Mouse (Mus musculus) forebrain, embryonic 13.5 days (tissue): Measurements from ENCODE around the gene Barx2. TPM values are rescaled to one million over a fixed set of nuclear protein-coding genes. Genes with fewer than 3 reads are reported as not detected.

Experiments used
- ATAC-seq: fragments of 200-750 bp; cut with Nextera tagmentation; 2 replicates; pipeline ENCODE4 v1.8.0; 2017
- H3K27ac ChIP-seq: fragments of 300-500 bp; sonication (generic); 2 replicates; pipeline ENCODE4 v1.5.1; 2015; ENCODE audit warnings: inconsistent platforms, mild to moderate bottlenecking, moderate library complexity
- H3K27me3 ChIP-seq: fragments of 300-500 bp; sonication (generic); 2 replicates; pipeline ENCODE4 v1.6.1; 2015; ENCODE audit warnings: mild to moderate bottlenecking, inconsistent platforms
- H3K36me3 ChIP-seq: fragments of 300-500 bp; sonication (generic); 2 replicates; pipeline ENCODE4 v1.6.1; 2015; ENCODE audit warnings: mild to moderate bottlenecking, inconsistent platforms; ENCODE audit not compliant: poor library complexity, severe bottlenecking
- H3K4me1 ChIP-seq: fragments of 300-500 bp; sonication (generic); 2 replicates; pipeline ENCODE4 v1.6.1; 2015; ENCODE audit warnings: inconsistent platforms
- H3K4me2 ChIP-seq: fragments of 300-500 bp; sonication (generic); 2 replicates; pipeline ENCODE4 v1.6.1; 2015; ENCODE audit warnings: inconsistent platforms, mild to moderate bottlenecking, moderate library complexity
- H3K4me3 ChIP-seq: fragments of 300-500 bp; sonication (generic); 2 replicates; pipeline ENCODE4 v1.5.1; 2015; ENCODE audit warnings: mild to moderate bottlenecking, inconsistent platforms
- H3K9ac ChIP-seq: fragments of 300-500 bp; sonication (generic); 2 replicates; pipeline ENCODE4 v1.6.1; 2015; ENCODE audit warnings: mild to moderate bottlenecking, inconsistent platforms
- H3K9me3 ChIP-seq: fragments of 300-500 bp; sonication (generic); replicated peaks from 2 replicates; pipeline ENCODE4 v1.6.1; 2016; ENCODE audit warnings: inconsistent platforms
- WGBS: fragments of 180-500 bp; shearing (Covaris S2); methylation state at CpG from one replicate; pipeline ENCODE4 v1.1.7; 2015; 5-methylcytosine and 5-hydroxymethylcytosine counted together
- polyA plus RNA-seq: library from polyadenylated mRNA; unstranded; fragments of >200 nt; fragmentation: Nextera tagmentation; extraction: Ambion mirVana; gene quantifications from 2 replicates; pipeline ENCODE4 v1.2.1, GENCODE M21; 2015

Barx2 gene
- polyA plus RNA-seq, 1 experiment from 2014 or later = not detected

DNA sequence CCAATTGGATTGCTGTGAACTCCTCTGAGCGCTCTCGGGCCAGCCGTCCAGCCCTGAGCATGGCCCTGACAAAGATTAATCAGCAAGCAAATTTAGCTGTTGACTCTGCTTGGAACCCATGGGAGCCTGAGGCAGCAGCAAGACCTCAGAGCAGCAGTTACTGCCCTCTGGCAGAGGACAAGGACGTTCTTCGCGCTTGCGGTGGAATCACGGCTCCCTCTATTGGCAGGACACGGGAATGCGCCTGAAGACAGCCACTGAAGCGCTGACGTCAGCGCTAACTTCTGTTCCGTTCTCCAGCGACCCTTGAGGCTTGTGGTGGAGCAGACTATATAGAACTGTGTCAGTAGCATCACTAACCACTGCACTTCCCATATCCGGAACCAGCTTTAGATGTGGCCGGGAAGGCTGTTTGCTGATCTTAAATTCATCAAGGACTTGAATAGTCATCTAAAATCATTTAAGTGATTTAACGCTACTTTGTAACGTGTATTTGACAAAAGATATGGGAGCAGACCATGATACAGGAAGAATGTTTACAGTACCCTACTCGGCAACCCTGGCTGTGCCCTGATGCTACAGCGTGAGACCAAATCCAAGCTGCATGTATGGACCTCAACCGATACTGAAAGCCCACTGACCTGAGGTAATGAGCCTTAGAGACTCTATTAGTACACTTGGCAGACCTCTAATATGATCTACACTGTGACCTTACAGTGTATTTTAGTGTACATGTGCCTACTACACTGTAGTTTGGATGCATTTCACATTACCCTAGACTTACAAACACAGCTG is 12.8 kb upstream of the Barx2 start:
- ATAC-seq = peak; percentile 89
- no peaks in the 10 kb centered on the region for H3K36me3 ChIP-seq
- H3K27ac ChIP-seq = no peak overlapping the region
- 20% methylated on average over 22 of the region's 22 CpGs for WGBS
- peak overlapping the region; percentile 19 for H3K4me2 ChIP-seq
- no peak overlapping the region for H3K9ac ChIP-seq
- H3K9me3 ChIP-seq = no peaks in the 10 kb centered on the region
- no peak overlapping the region for H3K4me3 ChIP-seq
- no peaks in the 10 kb centered on the region for H3K27me3 ChIP-seq
- peaks cover 12% of the 10 kb centered on the region; the same call in 1 of the 2 replicates for H3K4me1 ChIP-seq

DNA sequence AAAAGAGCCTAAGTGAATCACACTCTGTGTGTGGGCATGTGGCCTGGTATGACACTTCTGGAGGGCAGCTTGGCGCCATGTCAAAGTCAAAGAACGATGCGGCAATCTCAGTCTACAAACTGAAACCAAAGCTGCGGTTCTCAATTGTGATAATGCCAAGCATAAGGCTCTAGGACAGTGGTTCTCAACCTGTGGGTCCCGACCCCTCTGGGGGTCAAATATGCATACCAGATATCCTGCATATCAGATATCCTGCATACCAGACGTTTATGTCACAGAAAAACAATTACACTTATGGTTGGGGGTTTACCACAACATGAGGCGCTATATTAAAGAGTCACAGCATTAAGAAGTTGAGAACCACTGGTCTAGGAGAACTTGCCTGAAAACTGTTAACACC is 10.3 kb upstream of the Barx2 start:
- Histone ChIP-seq H3K4me3 (no peak overlapping the region), H3K9me3 (no peaks in the 10 kb centered on the region), H3K4me1 (peaks cover 12% of the 10 kb centered on the region; the same call in 1 of the 2 replicates), H3K9ac (no peak overlapping the region), H3K27ac (no peak overlapping the region), H3K36me3 (no peaks in the 10 kb centered on the region), H3K27me3 (peaks cover 16% of the 10 kb centered on the region), H3K4me2 (no peak overlapping the region)
- ATAC-seq = no peak
- 81% methylated on average over 7 of the region's 7 CpGs for WGBS

DNA sequence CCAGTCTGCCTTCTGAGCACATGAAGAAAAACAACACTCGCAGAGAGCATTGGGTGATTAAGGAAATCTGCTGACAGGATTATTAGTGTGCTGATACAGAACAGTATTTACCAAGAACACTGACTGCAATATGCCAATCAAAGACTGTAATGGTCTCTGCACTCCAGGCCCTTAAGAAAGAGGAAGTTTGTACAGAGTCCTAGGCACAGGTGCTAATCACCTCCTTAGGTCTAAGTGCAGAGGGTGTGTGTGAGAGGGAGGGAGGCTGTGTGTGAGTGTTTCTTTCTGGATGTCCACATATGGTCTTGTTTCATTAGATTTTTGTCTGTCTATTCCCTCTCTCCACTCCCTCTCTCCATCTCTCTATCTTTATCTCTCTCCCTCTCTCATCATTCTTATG is 6.5 kb upstream of the Barx2 start:
- H3K4me3 ChIP-seq = no peak overlapping the region
- H3K27ac ChIP-seq = no peak overlapping the region
- H3K27me3 ChIP-seq = peaks cover 51% of the 10 kb centered on the region
- no peak for ATAC-seq
- peaks cover 4% of the 10 kb centered on the region for H3K4me1 ChIP-seq
- 39% methylated on average over 1 of the region's 1 CpGs for WGBS
- H3K9me3 ChIP-seq = no peaks in the 10 kb centered on the region
- H3K9ac ChIP-seq = no peak overlapping the region
- no peak overlapping the region for H3K4me2 ChIP-seq
- no peaks in the 10 kb centered on the region for H3K36me3 ChIP-seq

DNA sequence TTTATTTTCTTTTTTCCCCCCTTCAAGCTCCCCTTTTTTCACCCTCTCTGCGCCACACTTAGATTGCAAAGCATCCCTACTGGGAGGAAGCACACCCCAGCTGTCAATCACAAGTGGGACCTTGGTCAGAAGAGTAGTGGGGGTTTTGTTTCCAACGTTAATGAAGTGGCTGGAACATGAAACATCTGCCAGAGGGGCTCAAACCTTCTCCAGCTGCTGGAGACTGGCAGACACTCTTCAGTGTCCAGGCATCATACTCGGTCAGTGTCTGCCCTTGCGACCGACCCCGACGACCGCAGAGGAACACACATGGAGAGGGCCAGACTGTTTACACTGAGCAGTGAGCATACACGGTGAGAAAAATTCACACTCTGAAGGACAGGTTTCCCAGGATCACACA is 3.2 kb upstream of the Barx2 start:
- Histone ChIP-seq H3K9ac (no peak overlapping the region), H3K4me3 (no peak overlapping the region), H3K4me1 (peaks cover 25% of the 10 kb centered on the region), H3K9me3 (no peaks in the 10 kb centered on the region), H3K36me3 (no peaks in the 10 kb centered on the region), H3K27me3 (peaks cover 84% of the 10 kb centered on the region), H3K4me2 (no peak overlapping the region), H3K27ac (no peak overlapping the region)
- 16% methylated on average over 9 of the region's 9 CpGs for WGBS
- ATAC-seq = no peak

DNA sequence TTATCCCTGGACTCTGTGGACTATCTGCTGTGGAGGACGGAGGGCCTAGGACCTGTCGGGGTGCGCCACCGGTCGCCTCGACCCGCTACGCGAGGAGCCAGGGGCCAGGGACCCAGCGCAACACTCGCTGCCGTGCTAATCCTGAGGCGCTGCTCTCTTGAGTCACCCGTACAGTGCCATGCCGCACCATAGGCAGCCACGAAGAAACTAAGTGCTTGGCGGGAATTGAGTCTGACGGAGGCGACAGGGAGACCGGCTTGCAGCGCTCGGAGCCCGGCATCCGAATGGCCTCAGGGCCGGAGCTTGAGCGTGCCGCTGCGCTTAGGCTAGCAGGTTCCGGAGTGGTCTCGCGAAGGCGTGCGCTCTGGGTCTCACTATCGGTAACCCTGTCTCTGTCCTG is 1.6 kb upstream of the Barx2 start:
- Histone ChIP-seq H3K36me3 (no peaks in the 10 kb centered on the region), H3K9me3 (no peaks in the 10 kb centered on the region), H3K4me2 (peak overlapping the region; percentile 97), H3K27ac (no peak overlapping the region), H3K4me1 (peaks cover 25% of the 10 kb centered on the region), H3K4me3 (peak overlapping the region; percentile 4; the same call in 1 of the 2 replicates), H3K9ac (no peak overlapping the region), H3K27me3 (peaks cover 95% of the 10 kb centered on the region)
- 0% methylated on average over 34 of the region's 34 CpGs for WGBS
- no peak for ATAC-seq

DNA sequence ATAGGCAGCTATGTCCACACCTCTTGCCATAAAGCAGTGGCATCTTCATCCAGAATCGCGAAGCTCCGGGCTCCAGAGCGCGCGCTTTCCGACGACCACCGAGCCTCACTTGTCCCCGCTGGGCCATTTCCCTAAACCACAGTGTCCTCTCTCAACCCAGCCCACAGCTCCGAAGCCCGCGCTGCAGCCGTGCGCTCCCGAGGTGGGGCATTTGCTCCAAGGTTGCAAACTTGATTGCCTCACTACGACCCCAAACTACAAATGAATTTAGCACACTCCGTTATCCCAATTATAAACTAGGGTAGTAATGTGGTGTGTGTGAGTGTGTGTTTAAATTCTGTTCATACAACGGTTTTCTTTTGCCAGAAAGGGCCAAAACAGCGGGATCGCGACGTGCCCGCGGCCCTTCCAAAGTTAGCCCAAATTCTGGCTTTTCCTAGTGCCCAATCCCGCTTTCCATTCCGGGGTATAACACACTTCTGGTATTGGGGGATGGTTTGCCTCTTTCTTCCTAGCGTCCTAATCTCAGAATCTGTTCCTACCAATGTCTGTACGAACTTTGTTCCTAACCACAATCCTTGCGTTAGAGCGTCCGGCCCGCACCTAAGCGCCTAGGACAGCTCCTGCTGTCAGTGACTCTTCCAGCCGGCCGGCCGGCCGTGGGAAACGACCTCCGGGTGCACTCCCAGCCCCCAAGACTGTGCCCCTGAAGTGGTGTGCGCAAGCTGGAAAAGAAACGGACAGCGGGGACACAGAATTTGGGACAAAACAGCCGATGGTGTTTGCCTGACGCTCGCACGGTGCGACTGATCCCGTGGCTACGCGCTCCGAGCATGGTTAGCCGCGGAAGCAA is 703 bp upstream of the Barx2 start:
- Histone ChIP-seq H3K9ac (peak overlapping the region; percentile 51; the same call in 1 of the 2 replicates), H3K4me2 (peak overlapping the region; percentile 97), H3K36me3 (no peaks in the 10 kb centered on the region), H3K27me3 (peaks cover 94% of the 10 kb centered on the region), H3K4me3 (peak overlapping the region; percentile 53), H3K9me3 (no peaks in the 10 kb centered on the region), H3K27ac (no peak overlapping the region), H3K4me1 (peaks cover 25% of the 10 kb centered on the region)
- ATAC-seq = no peak
- WGBS = 1% methylated on average over 54 of the region's 54 CpGs

DNA sequence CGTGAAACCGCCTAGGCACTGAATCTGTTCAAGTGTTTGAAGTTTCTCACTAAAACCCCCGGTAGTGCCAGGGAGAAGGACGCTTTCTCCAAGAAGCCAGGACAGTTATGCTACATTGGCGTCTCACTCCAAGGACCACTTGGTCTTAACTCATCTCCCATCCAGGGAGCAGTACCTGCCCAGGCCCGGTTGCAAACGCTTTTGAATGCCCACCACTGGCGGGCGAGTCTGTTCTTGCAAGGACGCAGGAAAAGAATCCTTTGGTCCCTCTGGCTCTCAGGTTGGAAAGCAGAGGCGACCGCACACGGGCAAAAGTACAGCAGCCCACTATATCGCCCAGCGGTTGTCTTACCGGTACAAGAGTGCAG is 725 bp downstream of the Barx2 start:
- H3K9me3 ChIP-seq = no peaks in the 10 kb centered on the region
- peaks cover 25% of the 10 kb centered on the region for H3K4me1 ChIP-seq
- WGBS = 3% methylated on average over 16 of the region's 16 CpGs
- H3K4me3 ChIP-seq = peak overlapping the region; percentile 53
- H3K9ac ChIP-seq = no peak overlapping the region
- ATAC-seq = no peak
- H3K36me3 ChIP-seq = no peaks in the 10 kb centered on the region
- H3K27me3 ChIP-seq = peaks cover 94% of the 10 kb centered on the region
- H3K27ac ChIP-seq = no peak overlapping the region
- H3K4me2 ChIP-seq = peak overlapping the region; percentile 97

DNA sequence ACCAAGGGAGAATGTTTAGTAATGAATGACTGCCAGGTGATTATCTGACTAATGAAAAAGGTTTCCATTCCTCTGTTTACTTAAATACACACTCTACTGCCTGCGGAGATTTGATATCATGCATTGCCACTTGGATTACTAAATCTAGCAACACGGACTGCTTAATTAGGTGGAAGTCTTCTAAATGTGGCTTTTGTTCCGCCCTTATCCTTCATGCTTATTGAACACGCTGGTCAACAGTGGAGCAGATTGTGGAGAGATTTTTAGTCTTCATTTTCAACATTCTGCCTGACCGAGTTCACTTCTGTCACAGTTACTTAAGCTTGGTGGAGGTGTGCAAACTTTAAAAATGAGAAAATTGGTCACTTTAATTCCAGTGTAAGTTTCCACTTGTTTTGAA is 3.0 kb downstream of the Barx2 start:
- H3K27ac ChIP-seq = no peak overlapping the region
- no peak overlapping the region for H3K4me2 ChIP-seq
- H3K9me3 ChIP-seq = no peaks in the 10 kb centered on the region
- H3K27me3 ChIP-seq = peaks cover 79% of the 10 kb centered on the region
- no peak overlapping the region for H3K9ac ChIP-seq
- no peaks in the 10 kb centered on the region for H3K36me3 ChIP-seq
- no peak for ATAC-seq
- 16% methylated on average over 5 of the region's 5 CpGs for WGBS
- peaks cover 25% of the 10 kb centered on the region for H3K4me1 ChIP-seq
- no peak overlapping the region for H3K4me3 ChIP-seq

DNA sequence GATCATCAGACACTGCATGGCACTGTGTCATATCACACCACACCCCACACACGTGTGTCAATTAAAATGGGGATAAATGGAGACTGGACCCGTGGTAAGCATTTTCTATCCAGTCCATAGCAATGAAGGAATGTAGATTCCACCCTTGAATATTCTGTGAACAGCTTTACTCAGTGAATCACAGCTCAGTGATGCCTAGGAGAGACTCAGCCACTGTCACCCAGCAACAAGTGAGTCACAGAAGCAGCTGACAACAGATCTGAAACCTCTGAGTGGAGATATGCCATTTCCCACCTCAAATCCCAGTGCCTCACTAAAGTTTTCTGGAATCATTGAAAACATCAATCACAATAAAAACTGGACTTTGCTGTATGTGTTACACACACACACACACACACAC is 11.5 kb downstream of the Barx2 start:
- 75% methylated on average over 2 of the region's 2 CpGs for whole genome bisulfite sequencing

DNA sequence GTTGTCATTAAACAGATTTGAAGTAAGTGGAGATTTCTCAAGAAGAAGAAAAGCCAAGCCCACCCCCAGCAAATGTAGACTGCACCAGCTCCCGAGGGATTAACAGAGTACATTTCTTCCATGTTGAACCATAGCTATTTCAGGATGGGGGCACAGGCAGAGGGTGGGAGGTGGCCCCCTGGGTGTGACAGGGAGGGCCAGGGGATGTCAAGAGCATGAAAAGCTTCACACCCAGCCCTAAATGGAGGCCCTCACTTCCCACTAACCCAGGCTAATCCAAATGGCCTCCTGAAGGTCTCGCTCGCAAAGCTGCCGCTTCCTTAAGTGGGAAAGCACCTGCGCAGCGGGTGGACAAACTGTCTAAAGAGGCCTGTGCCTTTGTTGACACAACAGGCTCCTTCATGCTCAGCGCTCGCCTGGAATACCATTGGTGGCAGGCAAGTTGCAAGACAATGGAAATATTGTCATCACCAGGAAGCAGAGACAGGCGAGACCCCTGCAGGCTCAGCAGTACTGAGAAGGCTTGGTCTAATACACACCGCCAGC is 18.4 kb downstream of the Barx2 start:
- H3K4me3 ChIP-seq = no peak overlapping the region
- H3K9me3 ChIP-seq = no peaks in the 10 kb centered on the region
- no peak overlapping the region for H3K9ac ChIP-seq
- H3K4me2 ChIP-seq = no peak overlapping the region
- H3K36me3 ChIP-seq = no peaks in the 10 kb centered on the region
- no peak for ATAC-seq
- H3K4me1 ChIP-seq = 0 out of 2 replicates have a peak, but pooled peaks cover 4% of the 10 kb centered on the region
- no peak overlapping the region for H3K27ac ChIP-seq
- H3K27me3 ChIP-seq = no peaks in the 10 kb centered on the region
- 35% methylated on average over 10 of the region's 10 CpGs for WGBS

More for the DNA sequence above, 11.5 kb downstream of the Barx2 start:
- H3K4me1 ChIP-seq = no peaks in the 10 kb centered on the region
- H3K27ac ChIP-seq = no peak overlapping the region
- no peak overlapping the region for H3K4me2 ChIP-seq
- H3K27me3 ChIP-seq = peaks cover 4% of the 10 kb centered on the region; the same call in 1 of the 2 replicates
- no peaks in the 10 kb centered on the region for H3K9me3 ChIP-seq
- no peak for ATAC-seq
- no peaks in the 10 kb centered on the region for H3K36me3 ChIP-seq
- no peak overlapping the region for H3K9ac ChIP-seq
- no peak overlapping the region for H3K4me3 ChIP-seq

DNA sequence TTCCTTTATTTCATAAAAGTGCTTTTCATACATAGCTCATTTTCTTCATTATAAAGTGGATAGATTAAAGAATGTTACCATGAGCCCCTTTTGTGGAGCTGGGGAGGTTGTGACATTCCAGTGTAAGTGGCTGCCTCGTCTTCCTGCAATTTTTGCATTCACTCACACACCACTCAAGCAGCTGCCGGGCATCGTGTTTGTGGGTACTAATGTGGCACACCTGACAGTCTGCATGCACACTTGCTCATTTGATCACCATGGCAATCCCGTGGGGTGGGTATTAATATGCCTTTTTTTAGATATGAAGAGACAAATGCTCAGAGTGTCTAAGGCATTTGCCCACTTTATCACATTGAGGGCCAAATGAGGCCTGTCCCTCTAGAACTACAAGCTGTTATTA is 24.9 kb downstream of the Barx2 start:
- no peak overlapping the region for H3K4me3 ChIP-seq
- no peaks in the 10 kb centered on the region for H3K27me3 ChIP-seq
- H3K4me1 ChIP-seq = no peaks in the 10 kb centered on the region
- H3K4me2 ChIP-seq = no peak overlapping the region
- WGBS = 72% methylated on average over 4 of the region's 4 CpGs
- no peaks in the 10 kb centered on the region for H3K9me3 ChIP-seq
- no peak overlapping the region for H3K9ac ChIP-seq
- H3K36me3 ChIP-seq = no peaks in the 10 kb centered on the region
- H3K27ac ChIP-seq = no peak overlapping the region
- no peak for ATAC-seq

DNA sequence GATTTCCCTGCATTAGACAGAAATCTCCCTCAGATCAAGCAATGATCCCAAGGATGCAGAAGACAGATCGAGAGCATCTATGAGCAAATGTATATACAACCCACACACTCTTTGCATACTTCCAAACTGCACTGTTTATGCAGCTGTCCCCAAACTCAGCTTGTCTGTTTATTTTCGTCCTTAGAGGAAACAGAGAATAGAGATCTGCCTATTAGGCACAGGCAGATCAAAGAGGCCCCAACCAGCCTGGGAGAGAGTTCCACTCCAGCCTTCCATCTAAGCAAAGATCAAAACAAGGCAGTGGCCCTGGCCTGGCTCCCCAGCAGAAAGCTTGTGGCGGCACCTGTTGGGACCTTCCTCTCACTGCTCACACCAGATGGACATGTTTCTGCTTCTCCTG is 27.0 kb downstream of the Barx2 start:
- Histone ChIP-seq H3K27me3 (no peaks in the 10 kb centered on the region), H3K4me1 (no peaks in the 10 kb centered on the region), H3K4me2 (no peak overlapping the region), H3K4me3 (no peak overlapping the region), H3K9me3 (no peaks in the 10 kb centered on the region), H3K36me3 (no peaks in the 10 kb centered on the region), H3K9ac (no peak overlapping the region), H3K27ac (no peak overlapping the region)
- 72% methylated on average over 3 of the region's 3 CpGs for WGBS
- ATAC-seq = no peak
